Mouse (Mus musculus): ENCODE data around the gene Metap2.

DNA sequence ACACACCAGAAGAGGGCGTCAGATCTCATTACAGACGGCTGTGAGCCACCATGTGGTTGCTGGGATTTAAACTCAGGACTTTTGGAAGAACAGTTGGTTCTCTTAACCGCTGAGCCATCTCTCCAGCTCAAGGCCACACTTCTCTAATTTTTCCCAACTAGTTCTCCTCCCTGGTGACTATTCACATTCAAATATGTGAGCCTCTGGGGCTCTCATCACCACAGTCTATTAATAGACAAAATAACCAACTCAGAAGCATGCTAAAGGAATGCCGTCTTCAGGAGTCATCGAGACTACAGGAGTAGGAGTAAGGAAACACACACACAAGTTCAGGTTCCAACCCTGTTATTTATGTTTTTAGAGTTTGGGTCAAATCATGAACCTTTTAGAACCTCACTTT is 43.4 kb upstream of the Metap2 start:
- TF ChIP-seq POLR2A (IDR thresholded peaks at IDR 0.05; ENCODE audit: control insufficient read depth, low read depth, low read length) (no peak), CTCF (IDR thresholded peaks at IDR 0.05; ENCODE audit: control insufficient read depth, insufficient read depth, insufficient replicate concordance, low read depth, low read length) (no peak)

Data from testis, adult 2 months (tissue).